Mouse (Mus musculus): ENCODE results near the gene Rpl36al.
"Not testable (repeated sequence)": the region's sequence is repeated elsewhere in the genome, so short reads cannot be mapped to it uniquely, and the experiment has no call there.

The Rpl36al gene

DNA sequence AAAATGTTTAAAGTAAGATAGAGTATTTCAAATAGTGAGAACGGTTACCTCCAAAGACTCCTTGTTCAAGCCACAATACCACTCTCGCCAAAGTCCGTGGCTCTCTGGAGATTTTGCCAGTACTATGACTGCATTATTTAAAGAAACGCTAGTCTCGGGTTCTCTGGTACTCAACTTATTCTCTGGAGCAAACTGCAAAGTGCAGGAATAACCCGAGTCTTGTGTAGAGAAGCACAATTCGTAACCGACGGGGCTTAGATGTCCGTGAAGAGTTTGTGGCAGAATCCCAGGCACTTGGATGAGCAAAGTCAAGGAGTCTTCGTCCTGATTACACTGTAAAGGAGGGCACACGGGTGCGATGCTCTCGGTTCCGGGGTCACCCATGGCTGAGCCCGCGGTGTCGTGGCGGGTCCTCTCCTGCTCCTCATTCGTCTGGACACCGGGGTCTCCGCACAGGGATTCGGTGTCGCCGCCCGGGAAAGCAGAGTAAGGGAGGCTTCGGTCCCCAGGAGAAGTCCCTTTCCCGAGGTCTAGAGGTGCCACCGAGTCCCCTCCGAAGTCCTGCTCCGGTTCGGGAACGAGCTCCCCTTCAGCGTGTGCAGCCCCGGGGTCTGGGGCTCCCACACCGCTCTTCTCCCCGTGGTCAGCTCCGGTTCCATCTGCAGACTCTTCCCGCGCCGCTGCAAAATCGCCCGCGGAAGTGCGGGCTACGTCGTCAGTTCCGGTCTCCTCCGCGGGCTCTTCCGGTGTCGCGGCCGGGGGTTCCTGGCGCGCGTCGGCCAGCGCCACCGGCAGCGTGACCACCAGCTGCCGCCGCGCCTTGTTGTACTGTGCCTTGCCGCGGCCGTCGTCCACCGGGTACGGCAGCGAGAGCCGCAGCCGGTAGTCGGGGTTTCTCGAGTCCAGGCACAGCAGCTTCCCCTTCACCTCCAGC is 12.8 kb upstream of the Rpl36al start, which contains the start of gene Gm49383:
Gene Gm49383, minus strand, starts transcription at position 661 of the 934 bp plus-strand sequence.
- DNase-seq (ENCODE audit: low spot score in 2 of 2): peak; percentile 31 to 60

DNA sequence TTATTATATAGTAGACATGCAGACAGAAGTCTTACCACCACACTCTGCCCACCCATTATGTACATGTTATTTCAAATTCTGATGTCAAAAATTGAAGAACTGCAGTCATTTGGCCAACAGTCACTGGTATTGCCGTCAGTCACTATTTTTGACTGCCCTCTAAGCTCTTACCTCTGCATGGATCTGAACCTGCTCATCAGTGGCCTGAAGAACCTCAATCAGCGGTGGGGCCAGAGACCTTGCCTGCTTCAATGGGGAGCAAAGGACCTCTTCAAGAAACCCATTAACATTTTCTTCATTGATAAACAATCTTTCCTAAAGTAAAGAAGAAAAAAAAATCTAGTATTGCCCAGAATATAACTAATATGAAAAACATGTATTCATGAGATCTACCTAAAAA is 8.8 kb upstream of the Rpl36al start:
- DNase-seq (ENCODE audit: low spot score in 2 of 2): no peak

GRCm38 (mm10) chr12:69191396-69191795 is 7.5 kb upstream of the Rpl36al start:
- no peak for DNase-seq (ENCODE audit: low spot score in 2 of 2)

DNA sequence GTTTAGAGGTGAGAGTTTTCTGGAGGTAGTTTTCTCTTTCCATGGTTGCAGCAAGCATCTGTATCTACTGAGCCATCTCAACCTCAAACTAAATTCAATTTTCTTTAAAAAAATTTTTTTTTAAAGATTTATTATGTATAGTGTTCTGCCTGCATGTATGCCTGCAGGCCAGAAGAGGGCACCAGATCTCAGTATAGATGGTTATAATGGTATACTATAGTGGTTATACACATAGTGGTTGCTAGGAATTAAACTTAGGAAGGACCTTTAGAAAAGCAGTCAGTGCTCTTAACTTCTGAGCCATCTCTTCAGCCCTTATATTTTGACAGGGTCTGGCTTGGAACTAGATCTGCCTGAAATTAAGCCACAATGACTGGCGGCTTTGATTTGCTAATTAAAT is 6.6 kb upstream of the Rpl36al start:
- DNase-seq (ENCODE audit: low spot score in 2 of 2): no peak

DNA sequence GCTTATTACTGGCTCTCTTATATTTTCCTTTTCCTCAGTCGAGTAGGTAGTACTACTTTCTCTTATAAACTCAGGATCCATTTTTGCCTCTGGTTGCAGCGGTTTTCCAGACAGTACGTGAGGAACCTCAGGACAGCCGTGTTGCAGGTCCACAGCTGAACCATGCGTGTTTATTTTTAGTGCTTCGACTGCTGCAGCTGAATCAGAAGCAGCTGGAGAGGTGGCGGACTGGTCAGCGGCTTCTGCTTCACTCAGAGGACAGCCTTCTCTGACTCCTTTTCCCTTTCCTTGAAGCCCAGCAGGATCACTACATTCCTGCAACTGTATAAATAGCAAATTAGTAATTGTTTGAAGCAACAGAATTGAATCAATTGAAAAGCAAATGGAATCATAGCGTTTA is 6.2 kb upstream of the Rpl36al start:
- DNase-seq (ENCODE audit: low spot score in 2 of 2): no peak

- DNase-seq (ENCODE audit: low spot score in 2 of 2): no peak
Measured at GRCm38 (mm10) chr12:69186811-69187471, 3.1 kb upstream of the Rpl36al start.

DNA sequence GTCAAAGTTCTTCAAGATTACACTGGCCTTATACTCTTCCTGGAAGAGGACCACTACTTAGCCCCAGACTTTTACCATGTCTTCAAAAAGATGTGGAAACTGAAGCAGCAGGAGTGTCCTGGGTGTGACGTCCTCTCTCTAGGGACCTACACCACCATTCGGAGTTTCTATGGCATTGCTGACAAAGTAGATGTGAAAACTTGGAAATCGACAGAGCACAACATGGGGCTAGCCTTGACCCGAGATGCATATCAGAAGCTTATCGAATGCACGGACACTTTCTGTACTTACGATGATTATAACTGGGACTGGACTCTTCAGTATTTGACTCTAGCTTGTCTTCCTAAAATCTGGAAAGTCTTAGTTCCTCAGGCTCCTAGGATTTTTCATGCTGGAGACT is 1.5 kb upstream of the Rpl36al start:
- DNase-seq (ENCODE audit: low spot score in 2 of 2): no peak

DNA sequence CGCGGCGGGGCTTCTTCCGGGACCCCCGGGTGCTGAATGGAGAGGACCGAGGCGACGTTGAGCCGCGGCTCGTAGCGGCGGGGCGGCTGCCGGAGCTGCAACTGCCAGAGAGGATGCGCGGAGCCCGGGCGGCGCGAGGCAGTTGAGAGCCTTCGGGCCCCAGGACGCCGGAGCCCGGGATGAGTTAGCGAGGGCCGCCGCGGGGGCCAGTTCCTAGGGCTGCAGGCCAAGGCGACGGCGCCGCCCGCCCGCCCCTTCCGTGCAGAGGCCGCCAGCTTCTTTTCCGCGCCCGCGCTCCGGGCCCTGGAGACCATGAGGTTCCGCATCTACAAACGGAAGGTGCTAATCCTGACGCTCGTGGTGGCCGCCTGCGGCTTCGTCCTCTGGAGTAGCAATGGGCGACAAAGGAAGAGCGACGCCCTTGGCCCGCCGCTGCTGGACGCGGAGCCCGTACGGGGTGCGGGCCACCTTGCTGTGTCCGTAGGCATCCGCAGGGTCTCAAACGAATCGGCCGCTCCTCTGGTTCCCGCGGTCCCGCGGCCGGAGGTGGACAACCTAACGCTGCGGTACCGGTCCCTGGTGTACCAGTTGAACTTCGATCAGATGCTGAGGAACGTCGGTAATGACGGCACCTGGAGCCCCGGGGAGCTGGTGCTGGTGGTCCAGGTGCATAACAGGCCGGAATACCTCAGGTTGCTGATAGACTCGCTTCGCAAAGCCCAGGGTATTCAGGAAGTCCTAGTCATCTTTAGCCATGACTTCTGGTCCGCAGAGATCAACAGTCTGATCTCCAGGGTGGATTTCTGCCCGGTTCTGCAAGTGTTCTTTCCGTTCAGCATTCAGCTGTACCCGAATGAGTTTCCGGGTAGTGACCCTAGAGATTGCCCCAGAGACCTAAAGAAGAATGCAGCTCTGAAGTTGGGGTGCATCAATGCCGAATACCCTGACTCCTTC is 736 bp upstream of the Rpl36al start:
- peak in 1 of 2 experiments; percentile 53 for DNase-seq (ENCODE audit: low spot score in 2 of 2)

DNA sequence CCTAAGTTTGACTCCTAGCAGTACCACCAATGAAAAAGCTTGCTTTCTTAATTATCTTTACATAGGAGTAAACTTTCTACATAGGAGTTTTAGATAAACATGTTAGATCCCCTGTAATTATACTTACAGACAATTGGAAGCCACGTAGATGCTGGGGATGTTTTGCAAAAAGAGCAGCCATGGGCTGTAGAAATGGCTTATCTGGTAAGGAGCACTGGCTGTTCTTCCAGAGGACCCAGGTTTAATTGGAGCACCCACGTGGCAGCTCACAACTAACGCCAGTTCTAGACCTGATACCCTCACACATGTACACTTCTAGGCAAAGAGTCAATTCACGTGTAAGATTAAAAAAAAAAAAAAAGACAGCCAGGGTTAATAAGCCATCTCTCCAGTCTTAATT is 2.1 kb downstream of the Rpl36al start:
- DNase-seq (ENCODE audit: low spot score in 2 of 2): no peak

- DNase-seq (ENCODE audit: low spot score in 2 of 2): no peak
Measured at GRCm38 (mm10) chr12:69179371-69179770, 4.5 kb downstream of the Rpl36al start.

- no peak for DNase-seq (ENCODE audit: low spot score in 2 of 2)
Measured at GRCm38 (mm10) chr12:69177526-69177925, 6.4 kb downstream of the Rpl36al start.

- no peak for DNase-seq (ENCODE audit: low spot score in 2 of 2)
Measured at GRCm38 (mm10) chr12:69175975-69176374, 7.9 kb downstream of the Rpl36al start.

DNA sequence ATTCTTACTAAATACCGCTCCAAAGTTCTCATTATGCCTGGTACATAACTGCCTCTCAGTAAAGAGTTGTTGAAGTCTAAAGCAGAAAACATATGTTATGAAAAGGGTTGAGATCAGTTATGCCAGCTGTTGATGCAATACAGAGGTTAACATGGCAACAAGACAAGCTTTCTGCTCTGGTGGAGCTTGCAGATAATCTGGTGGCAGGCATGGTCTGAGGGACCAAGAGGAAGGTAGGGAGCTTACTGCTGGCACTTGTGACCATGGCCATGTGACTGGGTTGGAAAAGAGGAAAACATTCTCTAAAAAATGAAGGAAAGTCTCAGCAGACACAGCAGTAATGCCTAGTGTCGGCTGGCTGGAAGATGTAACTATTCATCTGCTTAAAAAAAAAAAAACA is 12.6 kb downstream of the Rpl36al start:
- no peak for DNase-seq (ENCODE audit: low spot score in 2 of 2)

- DNase-seq (ENCODE audit: low spot score in 2 of 2): peak; percentile 76 to 77
Measured at GRCm38 (mm10) chr12:69168461-69169106, 15.3 kb downstream of the Rpl36al start, which contains the start of gene Lrr1. Lrr1 (plus strand) TSS chr12:69168814.

- DNase-seq (ENCODE audit: low spot score in 2 of 2): no peak
Measured at GRCm38 (mm10) chr12:69167656-69168460, 16.0 kb downstream of the Rpl36al start.

DNA sequence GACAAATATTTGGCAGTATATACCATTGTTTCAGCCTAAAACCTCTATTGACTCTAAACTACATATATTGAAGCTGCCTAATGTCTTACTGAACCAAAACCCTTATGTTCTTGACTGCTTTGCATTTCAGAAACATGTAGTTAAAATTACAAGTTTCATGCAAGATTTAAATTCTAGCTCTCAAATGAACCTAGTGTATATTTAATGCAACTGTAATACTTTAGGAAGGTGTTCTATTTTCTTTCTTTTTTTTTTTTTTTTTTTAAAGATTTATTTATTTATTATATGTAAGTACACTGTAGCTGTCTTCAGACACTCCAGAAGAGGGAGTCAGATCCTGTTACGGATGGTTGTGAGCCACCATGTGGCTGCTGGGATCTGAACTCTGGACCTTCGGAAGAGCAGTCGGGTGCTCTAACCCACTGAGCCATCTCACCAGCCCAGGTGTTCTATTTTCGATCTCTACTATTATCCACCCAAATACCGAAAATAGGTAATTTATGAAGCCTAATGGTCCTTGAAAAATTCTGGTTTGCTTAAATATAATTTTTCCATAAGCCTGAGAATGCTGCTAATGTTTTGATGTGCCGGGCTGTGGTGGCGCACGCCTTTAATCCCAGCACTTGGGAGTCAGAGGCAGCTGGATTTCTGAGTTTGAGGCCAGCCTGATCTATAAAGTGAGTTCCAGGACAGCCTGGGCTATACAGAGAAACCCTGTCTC is 16.9 kb downstream of the Rpl36al start:
- DNase-seq (ENCODE audit: low spot score in 2 of 2): not testable (repeated sequence)

DNA sequence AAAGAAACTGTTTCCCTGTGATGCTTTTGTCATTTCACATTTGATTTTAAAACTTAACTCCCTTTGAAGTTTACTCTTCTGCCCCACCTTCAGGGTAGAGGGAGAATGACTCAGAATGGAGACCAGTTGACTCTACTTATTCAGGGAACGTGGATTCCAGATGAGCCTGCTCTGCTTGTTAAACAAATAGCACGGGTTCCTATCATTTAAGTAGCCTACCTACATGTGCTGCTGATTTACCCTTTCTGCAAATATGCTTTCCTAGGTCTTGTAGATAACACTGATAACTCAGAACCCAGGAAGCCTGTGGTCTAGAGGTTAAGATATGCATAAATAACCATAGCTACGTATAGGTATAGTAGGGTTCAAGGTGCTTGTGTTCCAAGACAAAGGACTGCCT is 19.0 kb downstream of the Rpl36al start:
- DNase-seq (ENCODE audit: low spot score in 2 of 2): no peak

DNA sequence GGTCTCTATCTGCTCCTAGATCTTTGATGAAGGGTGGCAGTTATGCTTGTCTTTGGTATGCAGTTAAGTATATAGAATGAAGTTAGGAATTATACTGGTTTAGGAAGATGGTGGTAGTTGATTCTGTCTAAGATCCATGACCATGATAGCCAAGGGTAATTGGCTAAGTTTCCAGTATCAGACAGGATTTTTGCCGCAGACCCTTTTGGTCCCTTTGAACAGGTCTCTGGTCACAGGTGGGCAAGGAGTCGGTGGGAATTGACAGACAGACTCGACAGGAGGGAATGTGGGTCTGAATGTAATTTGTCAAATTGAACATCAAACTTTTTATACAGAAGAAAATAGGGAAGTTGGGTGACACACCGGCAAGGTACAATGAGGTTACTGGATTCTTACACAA is 20.3 kb downstream of the Rpl36al start:
- DNase-seq (ENCODE audit: low spot score in 2 of 2): not testable (repeated sequence)

DNA sequence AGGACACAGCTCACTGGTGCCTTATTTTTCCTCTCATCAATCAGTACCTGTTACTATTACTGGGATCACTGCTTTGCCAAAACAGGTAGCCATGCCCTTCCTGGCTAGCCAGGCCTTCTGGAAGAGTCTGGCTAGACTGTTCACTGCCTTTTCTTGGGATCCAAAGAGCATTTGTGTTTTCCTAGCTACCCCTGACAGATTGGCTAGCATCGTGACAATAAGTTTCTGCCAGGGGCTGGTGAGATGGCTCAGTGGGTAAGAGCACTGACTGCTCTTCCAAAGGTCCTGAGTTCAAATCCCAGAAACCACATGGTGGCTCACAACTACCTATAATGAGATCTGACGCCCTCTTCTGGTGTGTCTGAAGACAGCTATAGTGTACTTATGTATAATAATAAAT is 23.2 kb downstream of the Rpl36al start:
- DNase-seq (ENCODE audit: low spot score in 2 of 2): not testable (repeated sequence)

DNA sequence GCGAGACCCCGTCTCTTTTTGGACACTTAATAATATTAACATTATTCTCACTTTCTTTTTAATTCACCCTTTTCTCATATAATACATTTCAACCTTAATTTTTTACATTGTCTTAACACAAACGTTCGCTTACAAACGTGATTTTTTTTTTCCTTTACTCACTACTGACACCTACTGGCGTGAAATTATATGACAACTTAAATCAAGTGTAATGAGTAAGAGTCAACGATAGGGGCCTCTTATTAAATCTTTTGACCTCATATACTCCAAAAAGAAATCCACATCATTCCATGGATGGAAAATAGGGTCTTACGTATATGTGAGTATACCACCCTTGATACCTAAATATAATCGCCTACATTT is 24.3 kb downstream of the Rpl36al start:
- no peak for DNase-seq (ENCODE audit: low spot score in 2 of 2)

Data from frontal cortex, postnatal 14 days (tissue).